Mouse (Mus musculus) forebrain, embryonic 11.5 days (tissue): ENCODE results near the gene Syn1. TPM values are rescaled to one million over a fixed set of nuclear protein-coding genes. Genes with fewer than 3 reads are reported as not detected.

Source experiments
- ATAC-seq: fragments of 200-750 bp; cut with Nextera tagmentation; replicated peaks from 2 replicates; pipeline ENCODE4 v1.8.0; 2017; ENCODE audit warnings: moderate TSS enrichment; ENCODE audit not compliant: low FRiP score
- DNase-seq: peaks from one replicate; pipeline ENCODE4 v3.0.0-alpha.2; 2017; ENCODE audit warnings: low spot score
- H3K27ac ChIP-seq: fragments of 300-500 bp; sonication (generic); 2 replicates; pipeline ENCODE4 v1.5.1; 2014; ENCODE audit warnings: low read depth, low read length
- H3K27me3 ChIP-seq: fragments of 300-500 bp; sonication (generic); 2 replicates; pipeline ENCODE4 v1.6.1; 2014; ENCODE audit warnings: mild to moderate bottlenecking, low read length, mixed read lengths; ENCODE audit not compliant: control insufficient read depth, insufficient read depth
- H3K36me3 ChIP-seq: fragments of 300-500 bp; sonication (generic); 2 replicates; pipeline ENCODE4 v1.6.1; 2014; ENCODE audit warnings: mild to moderate bottlenecking, low read length, moderate library complexity, mixed read lengths; ENCODE audit not compliant: control insufficient read depth, insufficient read depth
- H3K4me1 ChIP-seq: fragments of 300-500 bp; sonication (generic); replicated peaks from 2 replicates; pipeline ENCODE4 v1.6.1; 2014; ENCODE audit warnings: low read length, mixed read lengths; ENCODE audit not compliant: control insufficient read depth, insufficient read depth
- H3K4me2 ChIP-seq: fragments of 300-500 bp; sonication (generic); 2 replicates; pipeline ENCODE4 v1.6.1; 2014; ENCODE audit warnings: low read depth, mild to moderate bottlenecking, low read length, moderate library complexity, mixed read lengths; ENCODE audit not compliant: severe bottlenecking
- H3K4me3 ChIP-seq: fragments of 300-500 bp; sonication (generic); 2 replicates; pipeline ENCODE4 v1.5.1; 2014; ENCODE audit warnings: low read depth, low read length
- H3K9ac ChIP-seq: fragments of 300-500 bp; sonication (generic); 2 replicates; pipeline ENCODE4 v1.6.1; 2014; ENCODE audit warnings: low read length
- H3K9me3 ChIP-seq: fragments of 300-500 bp; sonication (generic); 2 replicates; pipeline ENCODE4 v1.6.1; 2016; ENCODE audit warnings: low read length, mixed read lengths; ENCODE audit not compliant: control insufficient read depth
- WGBS: fragments of 180-500 bp; shearing (Covaris S2); extraction: QIAGEN DNeasy Blood & Tissue Kit; methylation state at CpG from one replicate; pipeline ENCODE4 v1.1.7; 2014; 5-methylcytosine and 5-hydroxymethylcytosine counted together
- polyA plus RNA-seq: library from polyadenylated mRNA; unstranded; fragments of >200 nt; fragmentation: Nextera tagmentation; extraction: Ambion mirVana; gene quantifications from 2 replicates; pipeline ENCODE4 v1.2.1, GENCODE M21; 2014

Syn1 gene
- polyA plus RNA-seq, result 11.5 and 12.6 TPM in 2 replicates

GRCm38 (mm10) chrX:20920844-20921364, at the start of gene Syn1:
TSS of gene Syn1 (minus strand) at chrX:20921004.
- Histone ChIP-seq H3K27ac (no peak within 1 kb of the TSS), H3K27me3 (no peaks in the 10 kb centered on the region), H3K36me3 (no peaks in the 10 kb centered on the region), H3K4me2 (peak within 1 kb of the TSS; percentile 53), H3K9ac (peak within 1 kb of the TSS; percentile 53), H3K4me3 (peak within 1 kb of the TSS; percentile 42), H3K4me1 (0 out of 2 replicates have a peak, but pooled peaks cover 2% of the 10 kb centered on the region), H3K9me3 (no peaks in the 10 kb centered on the region)
- DNase-seq (peak; percentile 92), ATAC-seq (peak; percentile 98)
- WGBS, result 23% methylated on average over 31 of the region's 44 CpGs

- Histone ChIP-seq H3K4me1 (no peaks in the 10 kb centered on the region), H3K27ac (no peak within 1 kb of the TSS), H3K36me3 (no peaks in the 10 kb centered on the region), H3K4me2 (peak within 1 kb of the TSS; percentile 43), H3K4me3 (peak within 1 kb of the TSS; percentile 43), H3K27me3 (no peaks in the 10 kb centered on the region), H3K9me3 (no peaks in the 10 kb centered on the region), H3K9ac (peak within 1 kb of the TSS; percentile 55)
- peak; percentile 90 for DNase-seq
- WGBS, result 20% methylated on average over 57 of the region's 57 CpGs
- peak; percentile 97 for ATAC-seq
These were observed 40.9 kb upstream of the Syn1 start, which contains the start of gene Uxt for GRCm38 (mm10) chrX:20961477-20962378. TSS of gene Uxt (minus strand) at chrX:20962017.

DNA sequence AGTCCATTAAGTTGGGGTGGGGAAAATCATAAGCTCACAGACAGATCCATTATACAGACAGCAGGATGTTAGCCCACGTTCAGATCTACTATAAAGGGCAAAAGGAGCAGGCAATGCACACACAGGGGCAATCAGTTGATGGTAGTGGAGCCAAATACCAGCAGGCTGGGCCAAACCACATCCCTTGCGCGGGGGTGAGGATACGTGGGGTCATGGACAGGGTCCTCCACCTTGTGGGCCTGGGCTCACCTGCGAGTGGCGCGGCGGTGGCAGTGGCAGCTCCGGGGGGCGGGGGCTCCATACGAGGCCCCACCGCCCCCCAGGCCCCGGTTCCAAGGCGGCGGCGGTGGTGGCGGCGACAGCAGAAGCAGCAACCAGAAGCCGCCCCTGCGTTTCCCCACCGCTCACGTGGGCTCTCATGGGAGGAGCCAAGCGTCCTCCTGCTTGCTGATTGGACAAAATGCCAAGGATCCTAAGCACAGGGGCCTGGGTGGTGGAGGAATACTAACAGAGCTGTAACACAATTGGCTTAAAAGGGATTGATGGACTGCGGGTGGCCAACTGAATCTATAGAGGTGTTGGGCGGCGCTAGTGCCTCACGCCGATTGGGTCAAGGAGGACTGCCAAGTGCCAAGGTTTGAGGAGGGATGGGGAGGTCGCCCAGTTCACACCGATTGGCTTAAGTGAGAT, 29.5 kb upstream of the Syn1 start, which contains the start of gene Elk1:
Gene Elk1, minus strand, starts transcription at position 418 of the 690 bp plus-strand sequence.
- H3K27ac ChIP-seq, result no peak within 1 kb of the TSS
- DNase-seq (peak; percentile 87), ATAC-seq (peak; percentile 98)
- 23% methylated on average over 26 of the region's 30 CpGs for WGBS
- no peaks in the 10 kb centered on the region for H3K36me3 ChIP-seq
- H3K27me3 ChIP-seq, result no peaks in the 10 kb centered on the region
- no peaks in the 10 kb centered on the region for H3K9me3 ChIP-seq
- H3K4me1 ChIP-seq, result no peaks in the 10 kb centered on the region
- H3K4me3 ChIP-seq, result peak within 1 kb of the TSS; percentile 48
- peak within 1 kb of the TSS; percentile 60 for H3K9ac ChIP-seq
- peak within 1 kb of the TSS; percentile 49 for H3K4me2 ChIP-seq

DNA sequence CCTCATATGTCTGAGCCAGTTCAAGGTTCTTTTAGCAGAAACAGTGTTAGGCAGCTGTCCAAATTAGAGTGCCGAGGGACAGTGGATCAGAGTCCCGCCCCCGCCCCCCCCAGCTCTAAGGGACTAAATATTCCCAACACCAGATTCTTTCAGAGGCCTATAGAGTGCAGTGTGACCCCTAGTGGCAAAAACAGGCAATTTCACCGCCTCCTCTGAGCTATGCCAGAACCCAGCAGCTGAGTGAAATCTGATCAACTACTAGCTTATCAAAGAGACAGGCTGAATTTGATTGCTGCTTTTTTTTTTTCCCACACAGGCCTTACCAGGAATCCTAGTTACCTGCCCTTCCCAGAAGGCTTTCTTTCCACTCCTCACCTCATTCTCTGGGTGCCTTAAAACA, 25.3 kb upstream of the Syn1 start:
- H3K27ac ChIP-seq, result no peak overlapping the region
- no peaks in the 10 kb centered on the region for H3K27me3 ChIP-seq
- peak; percentile 54 for DNase-seq
- WGBS, result 17% methylated on average over 4 of the region's 4 CpGs
- no peak overlapping the region for H3K9ac ChIP-seq
- no peaks in the 10 kb centered on the region for H3K36me3 ChIP-seq
- no peak overlapping the region for H3K4me3 ChIP-seq
- ATAC-seq, result no peak
- H3K4me1 ChIP-seq, result no peaks in the 10 kb centered on the region
- H3K9me3 ChIP-seq, result no peaks in the 10 kb centered on the region
- no peak overlapping the region for H3K4me2 ChIP-seq

- no peaks in the 10 kb centered on the region for H3K9me3 ChIP-seq
- H3K36me3 ChIP-seq, result no peaks in the 10 kb centered on the region
- H3K4me3 ChIP-seq, result no peak overlapping the region
- no peak for ATAC-seq
- no peak overlapping the region for H3K9ac ChIP-seq
- H3K4me2 ChIP-seq, result no peak overlapping the region
- no peak overlapping the region for H3K27ac ChIP-seq
- WGBS, result 86% methylated on average over 1 of the region's 1 CpGs
- H3K27me3 ChIP-seq, result no peaks in the 10 kb centered on the region
- DNase-seq, result no peak
- no peaks in the 10 kb centered on the region for H3K4me1 ChIP-seq
These were observed 11.2 kb upstream of the Syn1 start for GRCm38 (mm10) chrX:20931963-20932362.

GRCm38 (mm10) chrX:20931364-20931763, 10.6 kb upstream of the Syn1 start, which contains the start of gene Cfp:
TSS of gene Cfp (minus strand) at chrX:20931555.
- H3K9me3 ChIP-seq, result no peaks in the 10 kb centered on the region
- H3K27ac ChIP-seq, result no peak within 1 kb of the TSS
- no peaks in the 10 kb centered on the region for H3K36me3 ChIP-seq
- no peak within 1 kb of the TSS for H3K9ac ChIP-seq
- no peaks in the 10 kb centered on the region for H3K27me3 ChIP-seq
- no peak for ATAC-seq
- no peak within 1 kb of the TSS for H3K4me2 ChIP-seq
- H3K4me3 ChIP-seq, result no peak within 1 kb of the TSS
- no peak for DNase-seq
- H3K4me1 ChIP-seq, result no peaks in the 10 kb centered on the region
- WGBS, result 83% methylated on average over 1 of the region's 1 CpGs

DNA sequence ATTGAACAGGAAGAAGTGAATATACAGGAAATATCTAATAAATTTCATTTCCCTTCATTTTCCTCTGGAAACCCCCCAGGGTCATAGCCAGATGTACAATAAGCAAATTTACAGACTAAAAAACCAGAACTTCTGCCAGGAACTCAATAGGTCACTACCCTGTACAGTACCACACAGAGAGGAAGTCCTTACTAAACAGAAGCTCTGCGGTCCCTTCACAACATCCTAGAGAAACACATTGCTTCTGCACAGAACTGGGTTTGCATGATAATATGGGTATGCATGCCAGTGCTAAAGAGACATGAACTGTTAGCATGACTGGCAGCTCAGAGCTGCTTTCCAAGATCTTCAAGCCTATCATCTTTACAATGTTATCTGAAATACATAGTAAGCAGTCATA, 9.1 kb upstream of the Syn1 start:
- DNase-seq, result no peak
- 91% methylated on average over 1 of the region's 1 CpGs for WGBS
- no peaks in the 10 kb centered on the region for H3K27me3 ChIP-seq
- no peak overlapping the region for H3K27ac ChIP-seq
- no peak overlapping the region for H3K4me3 ChIP-seq
- H3K9me3 ChIP-seq, result no peaks in the 10 kb centered on the region
- H3K4me1 ChIP-seq, result no peaks in the 10 kb centered on the region
- no peaks in the 10 kb centered on the region for H3K36me3 ChIP-seq
- no peak overlapping the region for H3K4me2 ChIP-seq
- no peak overlapping the region for H3K9ac ChIP-seq
- no peak for ATAC-seq

GRCm38 (mm10) chrX:20924976-20925375, 4.2 kb upstream of the Syn1 start:
- no peak for DNase-seq

More at GRCm38 (mm10) chrX:20924976-20925375, 4.2 kb upstream of the Syn1 start:
- ATAC-seq, result no peak
- no peak overlapping the region for H3K9ac ChIP-seq
- no peak overlapping the region for H3K4me2 ChIP-seq
- no peaks in the 10 kb centered on the region for H3K27me3 ChIP-seq
- H3K4me3 ChIP-seq, result no peak overlapping the region
- H3K9me3 ChIP-seq, result no peaks in the 10 kb centered on the region
- H3K4me1 ChIP-seq, result no peaks in the 10 kb centered on the region
- no peaks in the 10 kb centered on the region for H3K36me3 ChIP-seq
- H3K27ac ChIP-seq, result no peak overlapping the region
